Mouse (Mus musculus) embryonic facial prominence, embryonic 15.5 days (tissue): Measurements from ENCODE around the gene Asap3. TPM values are rescaled to one million over a fixed set of nuclear protein-coding genes. Genes with fewer than 3 reads are reported as not detected.

Experiments
- ATAC-seq: fragments of 200-750 bp; cut with Nextera tagmentation; 2 replicates; pipeline ENCODE4 v1.8.0; 2017; ENCODE audit warnings: low read depth, moderate TSS enrichment; ENCODE audit not compliant: insufficient number of reproducible peaks, low FRiP score, low TSS enrichment
- H3K27ac ChIP-seq: fragments of 300-500 bp; sonication (generic); replicated peaks from 2 replicates; pipeline ENCODE4 v1.5.1; 2015; ENCODE audit warnings: mild to moderate bottlenecking, inconsistent platforms
- H3K27me3 ChIP-seq: fragments of 300-500 bp; sonication (generic); 2 replicates; pipeline ENCODE4 v1.6.1; 2015; ENCODE audit warnings: inconsistent platforms
- H3K36me3 ChIP-seq: fragments of 300-500 bp; sonication (generic); 2 replicates; pipeline ENCODE4 v1.6.1; 2015; ENCODE audit warnings: mild to moderate bottlenecking, inconsistent platforms
- H3K4me1 ChIP-seq: fragments of 300-500 bp; sonication (generic); 2 replicates; pipeline ENCODE4 v1.6.1; 2015; ENCODE audit warnings: inconsistent platforms
- H3K4me2 ChIP-seq: fragments of 300-500 bp; sonication (generic); replicated peaks from 2 replicates; pipeline ENCODE4 v1.6.1; 2015; ENCODE audit warnings: mild to moderate bottlenecking, inconsistent platforms
- H3K4me3 ChIP-seq: fragments of 300-500 bp; sonication (generic); replicated peaks from 2 replicates; pipeline ENCODE4 v1.5.1; 2015; ENCODE audit warnings: mild to moderate bottlenecking, inconsistent platforms
- H3K9ac ChIP-seq: fragments of 300-500 bp; sonication (generic); 2 replicates; pipeline ENCODE4 v1.6.1; 2015; ENCODE audit warnings: inconsistent platforms
- H3K9me3 ChIP-seq: fragments of 300-500 bp; sonication (generic); replicated peaks from 2 replicates; pipeline ENCODE4 v1.6.1; 2016; ENCODE audit warnings: inconsistent platforms
- WGBS: fragments of 180-500 bp; shearing (Covaris S2); methylation state at CpG from one replicate; pipeline ENCODE4 v1.1.7; 2015; 5-methylcytosine and 5-hydroxymethylcytosine counted together
- polyA plus RNA-seq: library from polyadenylated mRNA; unstranded; fragments of >200 nt; fragmentation: Nextera tagmentation; extraction: Ambion mirVana; gene quantifications from 2 replicates; pipeline ENCODE4 v1.2.1, GENCODE M21; 2015

Asap3 gene
- polyA plus RNA-seq, 1 experiment from 2014 or later, result 14.1 TPM

DNA sequence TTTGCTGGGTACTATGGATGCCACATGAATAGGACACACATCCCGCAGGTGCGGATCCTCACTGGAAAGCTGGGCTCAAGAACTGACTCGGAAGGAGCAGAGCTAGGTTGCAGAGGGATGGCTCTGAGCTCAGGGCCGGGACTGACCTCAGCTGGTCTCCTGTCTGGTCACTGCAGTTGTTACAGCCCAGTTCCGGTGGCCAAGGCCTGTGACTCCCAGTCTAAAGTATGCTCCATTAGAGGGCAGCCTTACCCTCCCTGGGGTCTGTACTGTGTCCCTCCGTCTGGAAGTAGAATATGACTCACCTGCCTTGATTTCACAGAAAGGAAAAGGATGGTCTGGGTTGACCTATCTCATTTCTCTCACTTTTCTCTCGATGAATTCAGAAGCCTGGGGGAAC lies 38.0 kb downstream of the Asap3 start:
- Histone ChIP-seq H3K9ac (no peak overlapping the region), H3K4me3 (no peak overlapping the region), H3K27ac (no peak overlapping the region), H3K4me2 (no peak overlapping the region), H3K4me1 (peaks cover 34% of the 10 kb centered on the region), H3K36me3 (peaks cover 43% of the 10 kb centered on the region), H3K9me3 (no peaks in the 10 kb centered on the region), H3K27me3 (peaks cover 48% of the 10 kb centered on the region)
- 69% methylated on average over 7 of the region's 7 CpGs for WGBS
- no peak for ATAC-seq

- 45% methylated on average over 5 of the region's 5 CpGs for WGBS
Measured at GRCm38 (mm10) chr4:136245681-136246080, 39.5 kb downstream of the Asap3 start.

DNA sequence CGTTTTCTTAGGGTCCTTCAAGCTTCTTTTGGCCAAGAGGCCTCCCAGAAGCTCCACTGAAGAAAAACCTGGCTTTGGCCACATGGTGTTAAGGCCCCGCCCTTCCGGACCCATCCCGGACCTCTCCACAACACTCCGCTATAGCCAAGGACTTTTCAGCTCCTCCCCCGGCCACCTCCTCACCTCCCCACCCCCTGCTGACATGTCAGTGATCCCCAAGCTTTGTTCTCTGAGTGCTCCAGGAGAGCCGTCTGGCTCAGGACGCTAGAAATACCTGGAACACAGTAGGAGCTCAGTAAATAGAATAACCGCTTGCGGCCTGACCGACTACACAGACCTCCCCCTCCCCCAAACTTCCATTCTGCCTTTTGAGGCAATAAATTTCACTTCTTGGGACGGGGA lies 40.4 kb downstream of the Asap3 start:
- H3K9ac ChIP-seq, result no peak overlapping the region
- peaks cover 52% of the 10 kb centered on the region for H3K27me3 ChIP-seq
- no peak for ATAC-seq
- H3K4me2 ChIP-seq, result peak overlapping the region; percentile 92; the same call in 1 of the 2 replicates
- H3K9me3 ChIP-seq, result no peaks in the 10 kb centered on the region
- WGBS, result 10% methylated on average over 12 of the region's 12 CpGs
- H3K27ac ChIP-seq, result no peak overlapping the region
- H3K36me3 ChIP-seq, result peaks cover 29% of the 10 kb centered on the region
- H3K4me1 ChIP-seq, result peaks cover 45% of the 10 kb centered on the region
- H3K4me3 ChIP-seq, result peak overlapping the region; percentile 54; the same call in 1 of the 2 replicates

More at GRCm38 (mm10) chr4:136245681-136246080, 39.5 kb downstream of the Asap3 start:
- no peak for ATAC-seq
- peaks cover 52% of the 10 kb centered on the region for H3K27me3 ChIP-seq
- peaks cover 45% of the 10 kb centered on the region for H3K4me1 ChIP-seq
- no peaks in the 10 kb centered on the region for H3K9me3 ChIP-seq
- H3K4me2 ChIP-seq, result no peak overlapping the region
- H3K36me3 ChIP-seq, result peaks cover 37% of the 10 kb centered on the region
- H3K27ac ChIP-seq, result no peak overlapping the region
- no peak overlapping the region for H3K9ac ChIP-seq
- H3K4me3 ChIP-seq, result no peak overlapping the region

- ATAC-seq, result no peak
- Histone ChIP-seq H3K27ac (no peak overlapping the region), H3K4me2 (peak overlapping the region; percentile 92), H3K36me3 (peaks cover 26% of the 10 kb centered on the region), H3K9ac (peak overlapping the region; percentile 31; the same call in 1 of the 2 replicates), H3K4me1 (peaks cover 45% of the 10 kb centered on the region), H3K9me3 (no peaks in the 10 kb centered on the region), H3K4me3 (peak overlapping the region; percentile 54), H3K27me3 (peaks cover 52% of the 10 kb centered on the region)
- 2% methylated on average over 14 of the region's 14 CpGs for WGBS
Measured at GRCm38 (mm10) chr4:136247386-136247728, 41.2 kb downstream of the Asap3 start.

GRCm38 (mm10) chr4:136247729-136248463 lies 41.7 kb downstream of the Asap3 start, which contains the start of gene Tcea3:
Gene Tcea3, plus strand, starts transcription at chr4:136247729.
- under 1% methylated on average over 46 of the region's 46 CpGs for WGBS
- Histone ChIP-seq H3K4me1 (peaks cover 45% of the 10 kb centered on the region), H3K27ac (0 out of 2 replicates have a peak within 1 kb of the TSS, but pooled peaks have one; percentile 67), H3K9me3 (no peaks in the 10 kb centered on the region), H3K9ac (peak within 1 kb of the TSS; percentile 31), H3K4me2 (peak within 1 kb of the TSS; percentile 92), H3K36me3 (peaks cover 22% of the 10 kb centered on the region), H3K4me3 (peak within 1 kb of the TSS; percentile 54), H3K27me3 (peaks cover 52% of the 10 kb centered on the region)
- ATAC-seq, result peak; percentile 41; the same call in 1 of the 2 replicates

GRCm38 (mm10) chr4:136248464-136249331 lies 42.5 kb downstream of the Asap3 start:
- peak overlapping the region; percentile 54 for H3K4me3 ChIP-seq
- H3K4me1 ChIP-seq, result peaks cover 45% of the 10 kb centered on the region
- H3K27ac ChIP-seq, result peak overlapping the region; percentile 67
- H3K36me3 ChIP-seq, result peaks cover 15% of the 10 kb centered on the region
- H3K9me3 ChIP-seq, result no peaks in the 10 kb centered on the region
- H3K27me3 ChIP-seq, result peaks cover 50% of the 10 kb centered on the region
- peak overlapping the region; percentile 92 for H3K4me2 ChIP-seq
- 0 out of 2 replicates have a peak, but pooled peaks have one; percentile 17 for ATAC-seq
- 1% methylated on average over 37 of the region's 37 CpGs for WGBS
- peak overlapping the region; percentile 31; the same call in 1 of the 2 replicates for H3K9ac ChIP-seq

GRCm38 (mm10) chr4:136249332-136249647 lies 43.1 kb downstream of the Asap3 start:
- H3K27me3 ChIP-seq, result peaks cover 46% of the 10 kb centered on the region

GRCm38 (mm10) chr4:136249780-136250179 lies 43.6 kb downstream of the Asap3 start:
- WGBS, result 27% methylated on average over 9 of the region's 9 CpGs
- H3K36me3 ChIP-seq, result peaks cover 5% of the 10 kb centered on the region; the same call in 1 of the 2 replicates
- H3K27ac ChIP-seq, result peak overlapping the region; percentile 67
- ATAC-seq, result peak; percentile 30; the same call in 1 of the 2 replicates
- peaks cover 45% of the 10 kb centered on the region for H3K4me1 ChIP-seq
- H3K4me3 ChIP-seq, result 0 out of 2 replicates have a peak overlapping the region, but pooled peaks have one; percentile 54
- H3K9ac ChIP-seq, result no peak overlapping the region
- H3K27me3 ChIP-seq, result peaks cover 42% of the 10 kb centered on the region
- H3K4me2 ChIP-seq, result peak overlapping the region; percentile 92
- H3K9me3 ChIP-seq, result no peaks in the 10 kb centered on the region

More at GRCm38 (mm10) chr4:136249332-136249647, 43.1 kb downstream of the Asap3 start:
- Histone ChIP-seq H3K9ac (no peak overlapping the region), H3K36me3 (peaks cover 9% of the 10 kb centered on the region; the same call in 1 of the 2 replicates), H3K27ac (peak overlapping the region; percentile 67), H3K4me2 (peak overlapping the region; percentile 92), H3K4me1 (peaks cover 45% of the 10 kb centered on the region), H3K9me3 (no peaks in the 10 kb centered on the region), H3K4me3 (peak overlapping the region; percentile 54)
- WGBS, result 12% methylated on average over 11 of the region's 11 CpGs
- ATAC-seq, result no peak

GRCm38 (mm10) chr4:136255919-136256318 lies 49.8 kb downstream of the Asap3 start:
- no peaks in the 10 kb centered on the region for H3K27me3 ChIP-seq
- 68% methylated on average over 6 of the region's 6 CpGs for WGBS
- ATAC-seq, result no peak

GRCm38 (mm10) chr4:136256696-136257095 lies 50.5 kb downstream of the Asap3 start:
- 73% methylated on average over 10 of the region's 10 CpGs for WGBS
- H3K36me3 ChIP-seq, result no peaks in the 10 kb centered on the region
- no peak overlapping the region for H3K9ac ChIP-seq
- H3K27ac ChIP-seq, result no peak overlapping the region
- no peaks in the 10 kb centered on the region for H3K27me3 ChIP-seq
- no peak overlapping the region for H3K4me3 ChIP-seq
- H3K9me3 ChIP-seq, result no peaks in the 10 kb centered on the region
- H3K4me2 ChIP-seq, result no peak overlapping the region
- H3K4me1 ChIP-seq, result no peaks in the 10 kb centered on the region
- no peak for ATAC-seq

More at GRCm38 (mm10) chr4:136255919-136256318, 49.8 kb downstream of the Asap3 start:
- Histone ChIP-seq H3K4me2 (no peak overlapping the region), H3K9me3 (no peaks in the 10 kb centered on the region), H3K4me1 (no peaks in the 10 kb centered on the region), H3K27ac (no peak overlapping the region), H3K4me3 (no peak overlapping the region), H3K9ac (no peak overlapping the region), H3K36me3 (no peaks in the 10 kb centered on the region)

- ATAC-seq, result no peak
- Histone ChIP-seq H3K4me1 (no peaks in the 10 kb centered on the region), H3K4me2 (no peak overlapping the region), H3K4me3 (no peak overlapping the region), H3K9me3 (no peaks in the 10 kb centered on the region), H3K36me3 (no peaks in the 10 kb centered on the region), H3K9ac (no peak overlapping the region), H3K27me3 (no peaks in the 10 kb centered on the region), H3K27ac (no peak overlapping the region)
- 62% methylated on average over 3 of the region's 3 CpGs for whole genome bisulfite sequencing
Measured at GRCm38 (mm10) chr4:136259916-136260315, 53.8 kb downstream of the Asap3 start.
